Mouse (Mus musculus): Measurements from ENCODE around the gene Ppp2r5c. TPM values are rescaled to one million over a fixed set of nuclear protein-coding genes. Genes with fewer than 3 reads are reported as not detected.

Gene Ppp2r5c
- polyA plus RNA-seq, 1 experiment from 2014 or later, result 102 TPM

- no peak overlapping the region for H3K4me3 ChIP-seq (ENCODE audit: low read depth, low read length)
- no peaks in the 10 kb centered on the region for H3K36me3 ChIP-seq (ENCODE audit: insufficient read depth, low read length)
- H3K27ac ChIP-seq (ENCODE audit: low read length), result no peak overlapping the region
- DNase-seq (ENCODE audit: low spot score) (peak; percentile 54), ATAC-seq (peak; percentile 50)
- 0 out of 2 replicates have a peak, but pooled peaks cover 3% of the 10 kb centered on the region for H3K4me1 ChIP-seq (ENCODE audit: insufficient read depth, low read depth, low read length)
- 40% methylated on average over 28 of the region's 28 CpGs for WGBS
- H3K9me3 ChIP-seq (ENCODE audit: low read length), result no peaks in the 10 kb centered on the region
- TF ChIP-seq CTCF (IDR thresholded peaks at IDR 0.05), result no peak
- no peak for TF ChIP-seq EP300 (IDR thresholded peaks at IDR 0.05)
- H3K4me2 ChIP-seq (replicated peaks; ENCODE audit: low read depth, low read length), result no peak overlapping the region; the same call in 1 of the 2 replicates
- H3K9ac ChIP-seq (replicated peaks; ENCODE audit: low read depth), result no peak overlapping the region
- H3K27me3 ChIP-seq (replicated peaks; ENCODE audit: insufficient read depth, low read length), result no peaks in the 10 kb centered on the region
Measured at GRCm38 (mm10) chr12:110417023-110417986, 29.6 kb upstream of the Ppp2r5c start.

GRCm38 (mm10) chr12:110417987-110418734 lies 28.8 kb upstream of the Ppp2r5c start:
- Histone ChIP-seq H3K4me2 (replicated peaks; ENCODE audit: low read depth, low read length) (no peak overlapping the region), H3K9me3 (ENCODE audit: low read length) (no peaks in the 10 kb centered on the region), H3K27ac (ENCODE audit: low read length) (no peak overlapping the region), H3K4me3 (ENCODE audit: low read depth, low read length) (no peak overlapping the region), H3K9ac (replicated peaks; ENCODE audit: low read depth) (no peak overlapping the region), H3K27me3 (replicated peaks; ENCODE audit: insufficient read depth, low read length) (no peaks in the 10 kb centered on the region), H3K36me3 (ENCODE audit: insufficient read depth, low read length) (no peaks in the 10 kb centered on the region), H3K4me1 (ENCODE audit: insufficient read depth, low read depth, low read length) (0 out of 2 replicates have a peak, but pooled peaks cover 3% of the 10 kb centered on the region)
- ATAC-seq, result peak; percentile 84
- TF ChIP-seq CTCF (IDR thresholded peaks at IDR 0.05) (no peak), EP300 (IDR thresholded peaks at IDR 0.05) (no peak)
- DNase-seq (ENCODE audit: low spot score), result peak; percentile 72
- WGBS, result 47% methylated on average over 20 of the region's 20 CpGs

GRCm38 (mm10) chr12:110418735-110419350 lies 28.1 kb upstream of the Ppp2r5c start:
- Histone ChIP-seq H3K27ac (ENCODE audit: low read length) (no peak overlapping the region), H3K9me3 (ENCODE audit: low read length) (no peaks in the 10 kb centered on the region), H3K36me3 (ENCODE audit: insufficient read depth, low read length) (no peaks in the 10 kb centered on the region), H3K4me2 (replicated peaks; ENCODE audit: low read depth, low read length) (no peak overlapping the region), H3K4me1 (ENCODE audit: insufficient read depth, low read depth, low read length) (0 out of 2 replicates have a peak, but pooled peaks cover 3% of the 10 kb centered on the region), H3K4me3 (ENCODE audit: low read depth, low read length) (no peak overlapping the region), H3K27me3 (replicated peaks; ENCODE audit: insufficient read depth, low read length) (no peaks in the 10 kb centered on the region), H3K9ac (replicated peaks; ENCODE audit: low read depth) (no peak overlapping the region)
- DNase-seq (ENCODE audit: low spot score) (peak; percentile 79), ATAC-seq (peak; percentile 32; the same call in 1 of the 2 replicates)
- WGBS, result 30% methylated on average over 7 of the region's 8 CpGs
- TF ChIP-seq EP300 (IDR thresholded peaks at IDR 0.05) (no peak), CTCF (IDR thresholded peaks at IDR 0.05) (peak; percentile 69)

- Histone ChIP-seq H3K27ac (ENCODE audit: low read length) (no peak overlapping the region), H3K9me3 (ENCODE audit: low read length) (no peaks in the 10 kb centered on the region), H3K27me3 (replicated peaks; ENCODE audit: insufficient read depth, low read length) (no peaks in the 10 kb centered on the region), H3K4me3 (ENCODE audit: low read depth, low read length) (no peak overlapping the region), H3K36me3 (ENCODE audit: insufficient read depth, low read length) (no peaks in the 10 kb centered on the region), H3K9ac (replicated peaks; ENCODE audit: low read depth) (no peak overlapping the region), H3K4me2 (replicated peaks; ENCODE audit: low read depth, low read length) (no peak overlapping the region), H3K4me1 (ENCODE audit: insufficient read depth, low read depth, low read length) (0 out of 2 replicates have a peak, but pooled peaks cover 3% of the 10 kb centered on the region)
- DNase-seq (ENCODE audit: low spot score), result no peak
- TF ChIP-seq EP300 (IDR thresholded peaks at IDR 0.05) (no peak), CTCF (IDR thresholded peaks at IDR 0.05) (no peak)
- 18% methylated on average over 2 of the region's 2 CpGs for WGBS
- ATAC-seq, result no peak
Measured at GRCm38 (mm10) chr12:110419879-110420278, 27.0 kb upstream of the Ppp2r5c start.

- Histone ChIP-seq H3K4me2 (replicated peaks; ENCODE audit: low read depth, low read length) (no peak overlapping the region), H3K27me3 (replicated peaks; ENCODE audit: insufficient read depth, low read length) (no peaks in the 10 kb centered on the region), H3K36me3 (ENCODE audit: insufficient read depth, low read length) (no peaks in the 10 kb centered on the region), H3K27ac (ENCODE audit: low read length) (no peak overlapping the region), H3K4me1 (ENCODE audit: insufficient read depth, low read depth, low read length) (0 out of 2 replicates have a peak, but pooled peaks cover 3% of the 10 kb centered on the region), H3K4me3 (ENCODE audit: low read depth, low read length) (no peak overlapping the region), H3K9ac (replicated peaks; ENCODE audit: low read depth) (no peak overlapping the region), H3K9me3 (ENCODE audit: low read length) (no peaks in the 10 kb centered on the region)
- 28% methylated on average over 3 of the region's 3 CpGs for WGBS
- ATAC-seq (no peak), DNase-seq (ENCODE audit: low spot score) (no peak)
- no peak for TF ChIP-seq CTCF (IDR thresholded peaks at IDR 0.05)
- TF ChIP-seq EP300 (IDR thresholded peaks at IDR 0.05), result no peak
Measured at GRCm38 (mm10) chr12:110421361-110421760, 25.6 kb upstream of the Ppp2r5c start.
